Mouse (Mus musculus) embryonic facial prominence, embryonic 10.5 days (tissue): ENCODE data around the gene Gm3448. TPM values are rescaled to one million over a fixed set of nuclear protein-coding genes. Genes with fewer than 3 reads are reported as not detected.
"Not testable (repeated sequence)": the region's sequence is repeated elsewhere in the genome, so short reads cannot be mapped to it uniquely, and the experiment has no call there.

Source experiments
- DNase-seq: peaks from one replicate; pipeline ENCODE4 v3.0.0-alpha.2; 2017; ENCODE audit warnings: low spot score
- H3K27ac ChIP-seq: fragments of 300-500 bp; sonication (generic); replicated peaks from 2 replicates; pipeline ENCODE4 v1.5.1; 2016; ENCODE audit warnings: mild to moderate bottlenecking
- H3K27me3 ChIP-seq: fragments of 300-500 bp; sonication (generic); replicated peaks from 2 replicates; pipeline ENCODE4 v1.6.1; 2016; ENCODE audit warnings: low read depth, mild to moderate bottlenecking; ENCODE audit not compliant: poor library complexity, severe bottlenecking
- H3K36me3 ChIP-seq: fragments of 300-500 bp; sonication (generic); replicated peaks from 2 replicates; pipeline ENCODE4 v1.6.1; 2016; ENCODE audit warnings: mild to moderate bottlenecking, moderate library complexity
- H3K4me1 ChIP-seq: fragments of 300-500 bp; sonication (generic); 2 replicates; pipeline ENCODE4 v1.6.1; 2016
- H3K4me3 ChIP-seq: fragments of 300-500 bp; sonication (generic); 2 replicates; pipeline ENCODE4 v1.5.1; 2016; ENCODE audit warnings: mild to moderate bottlenecking, moderate library complexity
- H3K9me3 ChIP-seq: fragments of 300-500 bp; sonication (generic); 2 replicates; pipeline ENCODE4 v1.6.1; 2016; ENCODE audit warnings: mild to moderate bottlenecking
- WGBS: fragments of 180-500 bp; shearing (Covaris S2); methylation state at CpG from one replicate; pipeline ENCODE4 v1.1.7; 2016; 5-methylcytosine and 5-hydroxymethylcytosine counted together
- polyA plus RNA-seq: library from polyadenylated mRNA; unstranded; fragments of >200 nt; fragmentation: Nextera tagmentation; extraction: Ambion mirVana; gene quantifications from 2 replicates; pipeline ENCODE4 v1.2.1, GENCODE M21; 2016

The Gm3448 gene
- polyA plus RNA-seq, 1 experiment from 2014 or later = 3.7 TPM

DNA sequence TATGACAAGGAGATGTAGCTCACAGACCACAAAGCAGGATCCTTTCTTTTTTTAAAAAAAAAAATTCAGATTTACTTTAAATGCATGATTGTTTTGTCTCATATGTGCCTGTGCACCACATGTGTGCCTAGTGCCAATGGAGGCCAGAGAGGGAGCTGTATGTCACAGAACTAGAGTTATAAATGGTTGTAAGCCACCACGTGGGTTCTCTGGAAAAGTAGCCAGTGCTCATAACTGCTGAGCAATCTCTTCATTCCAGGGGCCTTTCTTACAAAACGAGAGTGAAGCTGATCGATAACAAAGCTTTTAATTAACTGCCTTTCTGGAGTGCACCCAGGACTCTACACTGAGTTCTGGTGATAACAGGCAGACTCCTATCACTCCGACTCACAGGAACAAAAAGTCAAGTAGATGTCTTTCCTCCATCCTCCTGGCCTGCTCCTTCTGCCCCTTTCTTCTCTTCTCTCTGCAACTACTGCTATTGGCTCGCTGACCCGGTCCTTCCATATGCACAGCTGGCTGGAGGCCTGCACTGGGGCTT, 72.9 kb downstream of the Gm3448 start:
- H3K4me1 ChIP-seq, H3K9me3 ChIP-seq, H3K4me3 ChIP-seq, DNase-seq, H3K27me3 ChIP-seq, H3K36me3 ChIP-seq, H3K27ac ChIP-seq: not testable (repeated sequence)
- no CpG with 5 or more reads among the region's 6 CpGs for WGBS

DNA sequence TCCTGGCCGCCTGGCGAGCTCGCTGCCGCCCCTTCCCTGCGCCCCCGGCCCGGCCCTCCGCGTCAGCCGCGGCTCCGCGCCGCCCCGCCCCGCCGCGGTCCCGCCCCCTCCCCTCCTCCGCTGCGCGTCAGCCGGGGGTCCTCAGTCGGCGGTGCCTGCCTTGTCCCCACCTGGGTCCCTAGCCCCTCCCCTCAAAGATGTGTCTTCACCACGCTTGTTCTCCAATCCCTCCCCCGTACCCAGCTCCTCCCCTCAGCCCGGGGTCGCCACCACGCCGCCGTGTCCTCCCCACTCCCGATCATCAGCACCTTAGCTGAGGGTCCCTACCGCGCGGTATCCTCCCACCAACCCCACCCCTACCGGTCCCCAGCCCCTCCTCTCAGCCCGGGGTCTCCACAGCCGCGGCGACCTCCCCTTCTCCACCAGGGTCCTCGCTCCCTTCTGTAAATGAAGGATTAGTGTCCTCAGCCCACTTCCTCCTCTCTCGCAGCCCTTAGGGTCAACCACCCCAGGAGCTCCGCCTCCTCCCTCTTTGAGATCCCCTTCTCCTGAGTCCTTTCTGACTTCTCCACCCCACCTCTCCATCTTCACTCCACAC, 79.7 kb downstream of the Gm3448 start:
- peaks cover 12% of the 10 kb centered on the region for H3K4me1 ChIP-seq
- H3K36me3 ChIP-seq, H3K9me3 ChIP-seq, H3K27me3 ChIP-seq, H3K27ac ChIP-seq, DNase-seq, H3K4me3 ChIP-seq: not testable (repeated sequence)
- WGBS = no CpG with 5 or more reads among the region's 44 CpGs

DNA sequence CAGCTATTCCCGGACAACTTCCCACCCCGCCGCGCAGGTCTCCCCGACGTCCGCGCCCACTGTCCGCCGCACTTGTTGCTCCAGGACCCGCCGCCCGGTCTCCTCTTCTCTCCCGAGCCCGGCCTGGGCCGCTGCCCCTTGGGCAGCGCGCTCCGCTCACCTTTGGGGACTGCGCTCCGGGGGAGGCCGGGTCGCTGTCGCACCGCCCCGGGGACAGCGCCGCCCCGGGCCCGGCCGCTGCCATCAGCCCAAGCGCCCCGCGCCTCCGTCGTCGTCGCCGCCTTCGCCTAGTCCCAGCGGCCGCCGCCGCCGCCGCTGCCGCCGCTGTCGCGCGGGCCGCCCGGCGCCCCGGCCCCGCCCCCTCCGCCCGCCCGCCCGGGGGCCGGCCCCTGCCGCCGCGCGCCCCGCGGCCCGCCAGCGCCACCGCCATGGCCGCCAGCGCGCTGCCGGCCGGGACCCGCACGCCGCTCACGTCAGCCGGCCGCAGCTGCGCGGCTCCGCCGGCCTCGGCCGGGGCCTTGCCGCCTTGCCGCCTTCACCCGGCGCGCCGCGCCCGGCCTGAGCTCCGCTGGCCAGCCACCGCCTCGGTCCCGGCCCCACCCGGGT, 80.3 kb downstream of the Gm3448 start, which contains the start of gene Phf10:
TSS of gene Phf10 (minus strand) at position 323 of the 606 bp plus-strand sequence.
- 7% methylated on average over 61 of the region's 100 CpGs for WGBS
- H3K27me3 ChIP-seq, H3K36me3 ChIP-seq, H3K9me3 ChIP-seq: not testable (repeated sequence)
- Histone ChIP-seq H3K4me3 (peak within 1 kb of the TSS; percentile 79), H3K27ac (peak within 1 kb of the TSS; percentile 87), H3K4me1 (peaks cover 12% of the 10 kb centered on the region)
- peak; percentile 59 for DNase-seq

DNA sequence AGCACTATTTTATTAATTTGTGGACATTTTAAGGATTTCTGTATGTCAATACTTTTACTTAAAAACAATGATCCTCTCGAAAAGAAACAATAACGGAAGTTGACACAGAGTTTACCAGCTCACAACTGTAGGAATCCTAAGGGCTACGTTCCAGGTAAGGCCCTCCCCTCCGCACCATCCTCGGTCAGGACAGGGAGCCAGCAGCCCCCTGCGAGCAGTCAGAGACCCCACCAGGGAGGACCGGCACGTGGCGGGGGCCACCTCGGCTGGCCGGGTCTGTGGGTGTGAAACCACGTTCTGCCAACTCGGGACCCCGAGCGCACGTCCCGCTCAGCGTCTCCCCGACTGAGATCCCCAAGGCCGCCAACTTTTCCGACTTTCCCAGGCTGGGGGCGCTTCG, 80.8 kb downstream of the Gm3448 start:
- no peaks in the 10 kb centered on the region for H3K9me3 ChIP-seq
- H3K36me3 ChIP-seq = peaks cover 9% of the 10 kb centered on the region
- H3K4me1 ChIP-seq = peaks cover 12% of the 10 kb centered on the region
- H3K4me3 ChIP-seq = peak overlapping the region; percentile 79
- under 1% methylated on average over 22 of the region's 23 CpGs for WGBS
- no peaks in the 10 kb centered on the region for H3K27me3 ChIP-seq
- H3K27ac ChIP-seq = peak overlapping the region; percentile 87
- DNase-seq = peak; percentile 50

DNA sequence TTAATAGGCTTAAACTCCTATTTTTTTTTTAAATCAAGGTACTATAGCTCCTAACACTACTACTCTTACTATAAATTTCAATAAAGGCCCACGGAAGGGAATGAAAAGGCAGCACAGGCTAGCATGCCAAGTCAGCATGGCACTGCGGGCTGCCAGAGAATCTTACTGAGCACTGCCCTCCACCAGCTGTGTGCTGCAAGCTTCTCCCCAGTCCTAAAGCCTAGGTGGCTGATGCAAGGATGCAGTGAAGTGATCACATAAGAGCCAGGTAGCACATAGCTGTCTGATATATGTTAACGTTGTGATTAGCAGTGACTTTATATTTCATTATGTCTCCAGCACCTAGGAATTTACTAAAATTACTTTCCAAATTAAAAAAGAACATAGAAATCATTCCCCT, 81.4 kb downstream of the Gm3448 start:
- DNase-seq = no peak
- WGBS = 30% methylated on average over 3 of the region's 3 CpGs
- Histone ChIP-seq H3K4me1 (peaks cover 12% of the 10 kb centered on the region), H3K36me3 (peaks cover 9% of the 10 kb centered on the region), H3K27me3 (no peaks in the 10 kb centered on the region), H3K9me3 (no peaks in the 10 kb centered on the region), H3K4me3 (peak overlapping the region; percentile 79), H3K27ac (no peak overlapping the region)

DNA sequence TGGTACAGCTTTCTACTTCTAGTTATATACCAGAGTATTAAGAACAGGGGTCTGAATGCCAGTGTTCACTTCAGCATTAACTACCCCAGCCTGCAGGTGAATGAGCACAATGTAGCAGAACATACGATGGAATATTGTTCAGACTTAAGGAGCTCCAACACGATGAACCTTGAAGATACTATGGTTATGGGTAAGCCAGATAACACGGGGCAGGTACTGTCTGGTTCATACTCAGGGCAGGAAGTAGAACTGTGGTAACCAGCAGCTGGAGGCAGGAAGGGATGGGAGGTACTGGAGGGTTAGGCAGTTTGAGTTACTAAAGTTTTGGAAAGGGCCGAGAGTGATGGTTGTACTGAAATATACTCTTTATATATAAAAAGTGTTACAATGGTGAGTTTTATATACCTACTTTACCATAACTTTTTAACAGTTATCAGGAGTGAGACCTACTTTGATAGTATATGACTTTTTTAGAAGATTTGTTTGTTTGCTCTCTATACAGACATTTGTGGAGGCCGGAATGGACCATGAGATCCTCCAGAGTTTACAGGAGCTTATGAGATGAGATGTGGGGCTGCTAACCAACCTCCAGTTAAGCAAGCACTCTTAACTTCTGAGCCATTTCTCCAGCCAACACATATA, 82.5 kb downstream of the Gm3448 start:
- no peaks in the 10 kb centered on the region for H3K9me3 ChIP-seq
- DNase-seq = no peak
- H3K36me3 ChIP-seq = peaks cover 19% of the 10 kb centered on the region
- WGBS = 91% methylated on average over 5 of the region's 5 CpGs
- H3K27ac ChIP-seq = no peak overlapping the region
- H3K4me3 ChIP-seq = no peak overlapping the region
- no peaks in the 10 kb centered on the region for H3K27me3 ChIP-seq
- H3K4me1 ChIP-seq = peaks cover 12% of the 10 kb centered on the region

DNA sequence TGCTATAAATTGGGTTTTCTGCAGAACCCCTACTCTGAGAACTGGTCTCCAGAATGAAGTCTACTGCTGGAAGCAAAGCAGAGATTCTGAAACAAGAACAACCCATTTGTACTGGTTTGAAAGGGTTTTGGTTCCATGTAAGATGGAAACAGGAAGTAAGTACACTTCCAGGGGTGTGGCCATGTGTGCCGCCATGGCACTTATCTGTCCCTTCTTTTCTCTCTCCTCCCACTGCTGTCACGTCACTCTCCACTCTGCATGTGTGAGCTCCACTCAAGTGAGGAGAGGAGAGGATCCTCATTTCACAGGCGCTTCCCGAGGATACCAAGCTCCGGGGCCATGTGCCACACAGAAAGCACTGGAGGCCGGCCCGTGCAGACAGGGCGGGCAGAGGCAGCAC, 87.9 kb downstream of the Gm3448 start:
- H3K36me3 ChIP-seq = peaks cover 63% of the 10 kb centered on the region
- WGBS = 91% methylated on average over 8 of the region's 8 CpGs

DNA sequence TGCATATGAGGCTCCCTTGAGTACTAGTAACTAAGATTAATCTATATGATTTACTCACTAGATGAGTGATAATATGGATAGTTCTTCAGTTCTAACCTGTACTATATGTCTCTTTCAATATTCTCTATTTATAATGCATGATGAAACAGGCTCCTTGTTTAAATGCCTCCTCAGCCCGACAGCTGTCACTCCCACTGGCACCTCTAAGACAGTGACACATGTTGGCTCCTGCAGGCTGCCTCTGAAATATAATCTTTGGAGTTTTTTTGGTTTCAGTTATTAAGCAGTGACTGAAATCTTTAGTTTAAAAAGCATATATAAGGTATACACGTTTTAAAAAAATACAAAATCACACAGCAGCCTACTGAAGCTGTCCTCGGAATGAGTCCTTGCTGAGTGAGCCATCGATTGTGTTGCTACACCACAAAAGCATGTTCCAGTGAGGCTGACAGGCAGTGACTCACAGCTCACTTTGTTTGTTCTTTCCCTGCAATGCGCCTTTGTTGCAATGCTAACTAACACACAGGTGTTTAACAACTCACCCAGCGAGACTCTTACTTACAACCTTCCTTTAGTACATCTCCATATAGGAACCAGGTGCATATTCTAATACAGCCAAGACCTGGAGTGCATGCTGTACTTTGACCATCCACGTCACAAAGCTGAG, 92.0 kb downstream of the Gm3448 start:
- H3K36me3 ChIP-seq = peaks cover 89% of the 10 kb centered on the region
- peaks cover 4% of the 10 kb centered on the region for H3K4me1 ChIP-seq
- no peak overlapping the region for H3K4me3 ChIP-seq
- H3K27ac ChIP-seq = no peak overlapping the region
- no peaks in the 10 kb centered on the region for H3K27me3 ChIP-seq
- DNase-seq = no peak
- 89% methylated on average over 7 of the region's 7 CpGs for whole genome bisulfite sequencing
- H3K9me3 ChIP-seq = no peaks in the 10 kb centered on the region

More for the DNA sequence above, 87.9 kb downstream of the Gm3448 start:
- Histone ChIP-seq H3K9me3 (no peaks in the 10 kb centered on the region), H3K27ac (no peak overlapping the region), H3K4me3 (no peak overlapping the region), H3K4me1 (no peaks in the 10 kb centered on the region), H3K27me3 (no peaks in the 10 kb centered on the region)
- no peak for DNase-seq

Other genes starting within 250 kb of the Gm3448 start
- 4.3 and 5.0 TPM in 2 replicates for gene Wdr27, start 98.4 kb downstream of the Gm3448 start, polyA plus RNA-seq
- 24.9 and 27.3 TPM in 2 replicates for gene 1600012H06Rik, start 98.4 kb downstream of the Gm3448 start, polyA plus RNA-seq
- gene Phf10, start 80.3 kb downstream of the Gm3448 start, polyA plus RNA-seq = 28.2 and 33.8 TPM in 2 replicates
- 8.6 and 11.9 TPM in 2 replicates for gene 9030025P20Rik, start 63.1 kb downstream of the Gm3448 start, polyA plus RNA-seq
- 0.55 and 1.3 TPM in 2 replicates for gene Gm3417, start 62.7 kb downstream of the Gm3448 start, polyA plus RNA-seq
- gene Gm3435, start 31.4 kb downstream of the Gm3448 start, polyA plus RNA-seq = 6.3 and 7.8 TPM in 2 replicates
- gene Ermard, start 329 bp downstream of the Gm3448 start, polyA plus RNA-seq = 93.9 and 95.6 TPM in 2 replicates
- not detected in 2 replicates for gene Tcte3, start within 50 bp of the Gm3448 start, polyA plus RNA-seq